Mouse (Mus musculus) hindbrain, postnatal 0 days (tissue): Measurements from ENCODE around the gene P4ha1. TPM values are rescaled to one million over a fixed set of nuclear protein-coding genes. Genes with fewer than 3 reads are reported as not detected.
"Not testable (repeated sequence)": the region's sequence is repeated elsewhere in the genome, so short reads cannot be mapped to it uniquely, and the experiment has no call there.

Experiments
- ATAC-seq: fragments of 200-750 bp; cut with Nextera tagmentation; 2 replicates; pipeline ENCODE4 v1.8.0; 2017; ENCODE audit warnings: mild to moderate bottlenecking, moderate TSS enrichment, moderate library complexity
- DNase-seq: peaks from one replicate; pipeline ENCODE4 v3.0.0-alpha.2; 2015; ENCODE audit warnings: low spot score
- H3K27ac ChIP-seq: fragments of 300-500 bp; sonication (generic); 2 replicates; pipeline ENCODE4 v1.5.1; 2014; ENCODE audit warnings: mild to moderate bottlenecking
- H3K27me3 ChIP-seq: fragments of 300-500 bp; sonication (generic); 2 replicates; pipeline ENCODE4 v1.6.1; 2014; ENCODE audit warnings: low read length, mixed read lengths; ENCODE audit not compliant: insufficient read depth
- H3K36me3 ChIP-seq: fragments of 300-500 bp; sonication (generic); 2 replicates; pipeline ENCODE4 v1.6.1; 2014; ENCODE audit warnings: low read length, mixed read lengths; ENCODE audit not compliant: insufficient read depth
- H3K4me1 ChIP-seq: fragments of 300-500 bp; sonication (generic); 2 replicates; pipeline ENCODE4 v1.6.1; 2014; ENCODE audit warnings: antibody characterized with exemption, low read length, mixed read lengths; ENCODE audit not compliant: insufficient read depth
- H3K4me2 ChIP-seq: fragments of 300-500 bp; sonication (generic); 2 replicates; pipeline ENCODE4 v1.6.1; 2014; ENCODE audit warnings: low read depth, mild to moderate bottlenecking, low read length, moderate library complexity, mixed read lengths
- H3K4me3 ChIP-seq: fragments of 300-500 bp; sonication (generic); 2 replicates; pipeline ENCODE4 v1.5.1; 2014; ENCODE audit warnings: low read length
- H3K9ac ChIP-seq: fragments of 300-500 bp; sonication (generic); replicated peaks from 2 replicates; pipeline ENCODE4 v1.6.1; 2014; ENCODE audit warnings: mild to moderate bottlenecking, low read length, moderate library complexity, mixed read lengths
- H3K9me3 ChIP-seq: fragments of 300-500 bp; sonication (generic); 2 replicates; pipeline ENCODE4 v1.6.1; 2016; ENCODE audit warnings: low read length, mixed read lengths
- CTCF ChIP-seq: IDR thresholded peaks from 2 replicates; pipeline ENCODE4 v1.5.1; 2016; ENCODE audit warnings: antibody characterized with exemption, control low read depth, low read depth
- WGBS: fragments of 180-500 bp; shearing (Covaris S2); extraction: QIAGEN DNeasy Blood & Tissue Kit; methylation state at CpG from one replicate; pipeline ENCODE4 v1.1.7; 2014; 5-methylcytosine and 5-hydroxymethylcytosine counted together
- polyA plus RNA-seq: library from polyadenylated mRNA; unstranded; fragments of >200 nt; fragmentation: Nextera tagmentation; extraction: Ambion mirVana; gene quantifications from 2 replicates; pipeline ENCODE4 v1.2.1, GENCODE M21; 2015
- total RNA-seq: library from RNA; depleted of rRNA; stranded (reverse); fragments of >200 nt; gene quantifications from 2 replicates; pipeline ENCODE4 v1.2.3, GENCODE M21; 2014

P4ha1 gene
- total and polyA plus RNA-seq, 2 experiments from 2014 or later, result 12.7 to 17.6 TPM

DNA sequence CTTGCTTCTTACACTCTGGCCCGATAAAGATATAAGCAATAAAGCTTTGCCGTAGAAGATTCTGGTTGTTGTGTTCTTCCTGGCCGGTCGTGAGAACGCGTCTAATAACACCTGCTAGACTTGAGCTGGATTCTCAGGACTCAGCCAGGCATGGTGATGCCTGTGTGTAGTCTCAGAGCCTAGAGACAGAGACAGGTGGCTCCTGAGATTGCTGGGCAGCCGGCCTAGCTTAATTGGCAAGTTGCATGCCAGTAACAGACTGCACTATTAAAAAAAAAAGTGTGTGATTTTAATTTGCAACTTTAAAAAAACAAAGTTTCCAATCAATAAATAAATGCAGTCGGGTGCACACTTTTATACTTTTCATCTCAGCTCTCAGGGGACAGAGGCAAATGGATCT lies 63.9 kb downstream of the P4ha1 start:
- Histone ChIP-seq H3K4me3 (no peak overlapping the region), H3K9me3 (0 out of 2 replicates have a peak, but pooled peaks cover 4% of the 10 kb centered on the region), H3K4me2 (no peak overlapping the region), H3K4me1 (no peaks in the 10 kb centered on the region), H3K27me3 (no peaks in the 10 kb centered on the region), H3K27ac (no peak overlapping the region), H3K9ac (no peak overlapping the region), H3K36me3 (no peaks in the 10 kb centered on the region)
- ATAC-seq, result no peak
- WGBS, result 73% methylated on average over 7 of the region's 8 CpGs
- DNase-seq, result peak; percentile 30
- TF ChIP-seq CTCF, result no peak

GRCm38 (mm10) chr10:59389652-59390051 lies 66.6 kb downstream of the P4ha1 start:
- no peak overlapping the region for H3K9ac ChIP-seq
- no peaks in the 10 kb centered on the region for H3K36me3 ChIP-seq
- WGBS, result 91% methylated on average over 3 of the region's 3 CpGs
- no peak overlapping the region for H3K4me2 ChIP-seq
- no peak overlapping the region for H3K27ac ChIP-seq
- H3K4me1 ChIP-seq, result no peaks in the 10 kb centered on the region
- H3K9me3 ChIP-seq, result 0 out of 2 replicates have a peak, but pooled peaks cover 4% of the 10 kb centered on the region
- no peak overlapping the region for H3K4me3 ChIP-seq
- TF ChIP-seq CTCF, result no peak
- no peaks in the 10 kb centered on the region for H3K27me3 ChIP-seq
- ATAC-seq, result no peak
- no peak for DNase-seq

- 76% methylated on average over 4 of the region's 4 CpGs for WGBS
- no peak for TF ChIP-seq CTCF
Measured at GRCm38 (mm10) chr10:59391907-59392306, 68.8 kb downstream of the P4ha1 start.

DNA sequence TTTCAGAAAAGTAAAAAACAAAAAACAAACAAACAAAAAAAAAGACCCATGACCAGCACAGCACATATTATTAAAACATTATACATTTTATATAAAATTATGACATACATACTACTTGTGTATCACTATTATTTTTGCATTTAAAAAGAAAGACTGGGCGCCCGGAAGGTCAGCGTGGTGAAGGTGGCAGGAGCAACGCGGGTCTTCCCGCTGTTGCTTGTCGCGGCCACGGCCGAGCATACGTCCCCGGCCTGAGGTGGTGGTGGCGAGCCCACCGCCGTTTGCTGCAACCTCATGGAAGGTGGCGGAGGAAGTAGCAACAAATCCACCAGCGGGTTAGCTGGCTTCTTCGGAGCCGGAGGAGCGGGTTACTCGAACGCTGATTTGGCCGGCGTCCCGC lies 72.4 kb downstream of the P4ha1 start, which contains the start of gene Gm10273:
Gm10273 (plus strand) TSS at position 172 of the 400 bp plus-strand sequence.
- not testable (repeated sequence) for H3K9me3 ChIP-seq, H3K27ac ChIP-seq, H3K27me3 ChIP-seq, H3K4me1 ChIP-seq, H3K4me2 ChIP-seq, DNase-seq, ATAC-seq, H3K9ac ChIP-seq, H3K4me3 ChIP-seq, H3K36me3 ChIP-seq
- 91% methylated on average over 10 of the region's 25 CpGs for WGBS

More at GRCm38 (mm10) chr10:59391907-59392306, 68.8 kb downstream of the P4ha1 start:
- no peaks in the 10 kb centered on the region for H3K27me3 ChIP-seq
- 0 out of 2 replicates have a peak, but pooled peaks cover 4% of the 10 kb centered on the region for H3K9me3 ChIP-seq
- H3K4me2 ChIP-seq, result no peak overlapping the region
- no peaks in the 10 kb centered on the region for H3K36me3 ChIP-seq
- ATAC-seq (no peak), DNase-seq (no peak)
- no peak overlapping the region for H3K27ac ChIP-seq
- H3K4me3 ChIP-seq, result no peak overlapping the region
- H3K4me1 ChIP-seq, result no peaks in the 10 kb centered on the region
- no peak overlapping the region for H3K9ac ChIP-seq

DNA sequence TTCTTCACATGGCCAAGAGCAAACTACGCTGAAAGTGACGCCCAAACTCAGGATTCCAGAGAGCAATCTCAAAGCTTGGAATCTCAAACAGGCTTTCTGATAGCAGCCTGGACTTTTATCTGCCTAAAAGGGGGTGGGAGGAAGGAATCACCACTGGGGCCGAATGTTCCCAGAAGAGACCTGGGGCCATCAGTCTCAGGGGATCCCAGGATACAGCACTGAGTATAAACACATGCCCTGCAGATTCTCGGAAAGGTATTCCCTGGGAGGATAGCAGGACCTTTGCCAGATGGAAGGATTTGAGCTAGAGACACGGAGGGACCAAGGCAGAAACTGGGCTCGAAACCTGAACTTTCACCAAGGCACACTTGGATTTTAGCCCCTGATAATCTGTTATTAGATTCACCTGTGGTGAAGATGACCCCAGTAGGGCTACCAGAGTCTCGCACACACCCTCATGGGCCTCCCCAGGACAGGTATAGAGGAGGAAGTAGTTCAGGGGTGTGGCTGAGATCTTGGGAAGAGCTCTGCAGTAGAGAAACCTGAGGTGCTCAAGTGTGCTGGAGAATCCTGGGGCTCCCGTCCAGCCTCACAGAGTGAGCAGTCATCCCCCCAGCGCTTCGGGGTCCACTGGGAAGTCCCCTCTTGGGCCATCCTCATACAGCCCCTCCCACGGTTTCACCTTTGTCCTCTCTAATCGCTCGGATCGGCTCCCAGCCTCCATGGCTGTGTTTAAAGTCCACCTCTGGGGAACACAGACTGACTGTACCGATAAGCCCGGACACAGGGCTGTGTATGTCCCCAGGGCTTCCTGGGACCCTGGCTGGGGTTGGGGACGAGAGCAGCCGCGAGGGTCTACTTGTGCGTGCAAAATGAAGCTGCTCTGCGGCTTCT lies 80.0 kb downstream of the P4ha1 start, which contains the start of gene Pla2g12b:
Pla2g12b (plus strand) TSS at position 762 of the 894 bp plus-strand sequence.
- ATAC-seq (no peak), DNase-seq (no peak)
- Histone ChIP-seq H3K4me3 (no peak within 1 kb of the TSS), H3K27me3 (no peaks in the 10 kb centered on the region), H3K4me1 (no peaks in the 10 kb centered on the region), H3K9me3 (no peaks in the 10 kb centered on the region), H3K4me2 (no peak within 1 kb of the TSS), H3K36me3 (no peaks in the 10 kb centered on the region), H3K27ac (no peak within 1 kb of the TSS), H3K9ac (no peak within 1 kb of the TSS)
- no peak for TF ChIP-seq CTCF
- whole genome bisulfite sequencing, result 77% methylated on average over 21 of the region's 21 CpGs

- 72% methylated on average over 10 of the region's 10 CpGs for WGBS
- Histone ChIP-seq H3K27ac (no peak overlapping the region), H3K36me3 (no peaks in the 10 kb centered on the region), H3K4me2 (no peak overlapping the region), H3K27me3 (no peaks in the 10 kb centered on the region), H3K4me1 (no peaks in the 10 kb centered on the region), H3K4me3 (no peak overlapping the region), H3K9ac (no peak overlapping the region), H3K9me3 (no peaks in the 10 kb centered on the region)
- DNase-seq, result no peak
- no peak for ATAC-seq
- no peak for TF ChIP-seq CTCF
Measured at GRCm38 (mm10) chr10:59403793-59404149, 80.7 kb downstream of the P4ha1 start.

- Histone ChIP-seq H3K9ac (no peak overlapping the region), H3K4me2 (no peak overlapping the region), H3K9me3 (no peaks in the 10 kb centered on the region), H3K27ac (no peak overlapping the region), H3K4me3 (no peak overlapping the region), H3K4me1 (no peaks in the 10 kb centered on the region), H3K27me3 (no peaks in the 10 kb centered on the region), H3K36me3 (no peaks in the 10 kb centered on the region)
- ATAC-seq (no peak), DNase-seq (no peak)
- 74% methylated on average over 6 of the region's 6 CpGs for WGBS
- no peak for TF ChIP-seq CTCF
Measured at GRCm38 (mm10) chr10:59408499-59408898, 85.4 kb downstream of the P4ha1 start.
